Mouse (Mus musculus): ENCODE data around the gene Vps37c.

DNA sequence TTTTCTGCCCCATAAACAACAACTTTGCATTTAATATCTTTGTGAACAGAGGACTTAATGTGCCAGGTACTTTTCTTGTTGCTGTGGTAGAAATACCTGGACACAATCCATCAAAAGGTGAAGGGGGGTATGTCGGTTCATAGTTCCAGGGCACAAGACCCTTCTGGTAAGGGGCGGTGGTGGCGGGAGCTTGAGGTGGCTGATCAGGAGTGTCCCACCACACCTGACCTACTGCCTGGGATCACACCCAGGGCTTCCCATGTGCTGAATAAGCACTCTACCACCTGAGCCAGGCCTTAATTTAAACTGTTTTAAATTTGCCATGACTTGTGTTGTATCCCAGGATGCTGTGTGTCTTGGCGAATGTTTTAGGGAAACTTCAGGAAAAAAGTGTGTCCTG, 2.6 kb downstream of the Vps37c start:
- TF ChIP-seq CTCF (IDR thresholded peaks at IDR 0.05; ENCODE audit: control insufficient read depth, insufficient read depth, insufficient replicate concordance, low read depth, low read length) (no peak), POLR2A (IDR thresholded peaks at IDR 0.05; ENCODE audit: control insufficient read depth, low read depth, low read length) (no peak)
